Mouse (Mus musculus): ENCODE data around the gene Srebf1. TPM values are rescaled to one million over a fixed set of nuclear protein-coding genes. Genes with fewer than 3 reads are reported as not detected.
A peak's percentile ranks its signal among the peaks of the same experiment; 100 is the strongest.

Srebf1 gene
- polyA plus RNA-seq, 1 experiment from 2014 or later: 64.5 TPM

- Histone ChIP-seq H3K4me3 (no peak overlapping the region), H3K9ac (no peak overlapping the region; the same call in 1 of the 2 replicates), H3K9me3 (no peaks in the 10 kb centered on the region), H3K4me1 (peaks cover 28% of the 10 kb centered on the region), H3K36me3 (peaks cover 24% of the 10 kb centered on the region), H3K27ac (peak overlapping the region; percentile 23; the same call in 1 of the 2 replicates), H3K4me2 (replicated peaks) (no peak overlapping the region), H3K27me3 (no peaks in the 10 kb centered on the region)
- no peak for ATAC-seq (ENCODE audit: low FRiP score, low read depth)
- 40% methylated on average over 4 of the region's 4 CpGs for WGBS
Observed at GRCm38 (mm10) chr11:60231951-60232350, 9.6 kb upstream of the Srebf1 start.

- Histone ChIP-seq H3K27me3 (no peaks in the 10 kb centered on the region), H3K27ac (no peak overlapping the region), H3K4me1 (peaks cover 28% of the 10 kb centered on the region), H3K4me3 (no peak overlapping the region), H3K36me3 (peaks cover 20% of the 10 kb centered on the region), H3K9me3 (no peaks in the 10 kb centered on the region), H3K4me2 (replicated peaks) (no peak overlapping the region), H3K9ac (no peak overlapping the region)
- 71% methylated on average over 3 of the region's 3 CpGs for WGBS
- ATAC-seq (ENCODE audit: low FRiP score, low read depth): no peak
Observed at GRCm38 (mm10) chr11:60231326-60231725, 8.9 kb upstream of the Srebf1 start.

GRCm38 (mm10) chr11:60230512-60230911 lies 8.1 kb upstream of the Srebf1 start:
- Histone ChIP-seq H3K4me1 (peaks cover 30% of the 10 kb centered on the region), H3K4me2 (replicated peaks) (no peak overlapping the region), H3K9me3 (no peaks in the 10 kb centered on the region), H3K4me3 (no peak overlapping the region), H3K27ac (no peak overlapping the region), H3K36me3 (peaks cover 20% of the 10 kb centered on the region), H3K9ac (no peak overlapping the region), H3K27me3 (no peaks in the 10 kb centered on the region)
- 88% methylated on average over 7 of the region's 7 CpGs for WGBS
- peak; percentile 30; the same call in 1 of the 2 replicates for ATAC-seq (ENCODE audit: low FRiP score, low read depth)

GRCm38 (mm10) chr11:60229821-60230220 lies 7.4 kb upstream of the Srebf1 start:
- no peak overlapping the region for H3K4me3 ChIP-seq
- no peaks in the 10 kb centered on the region for H3K9me3 ChIP-seq
- 74% methylated on average over 13 of the region's 13 CpGs for WGBS
- H3K4me2 ChIP-seq (replicated peaks): no peak overlapping the region
- no peak overlapping the region for H3K27ac ChIP-seq
- no peak overlapping the region for H3K9ac ChIP-seq
- no peak for ATAC-seq (ENCODE audit: low FRiP score, low read depth)
- H3K27me3 ChIP-seq: no peaks in the 10 kb centered on the region
- H3K36me3 ChIP-seq: peaks cover 17% of the 10 kb centered on the region
- peaks cover 30% of the 10 kb centered on the region for H3K4me1 ChIP-seq

GRCm38 (mm10) chr11:60228525-60228924 lies 6.1 kb upstream of the Srebf1 start:
- 58% methylated on average over 3 of the region's 3 CpGs for WGBS
- no peak for ATAC-seq (ENCODE audit: low FRiP score, low read depth)
- Histone ChIP-seq H3K36me3 (peaks cover 17% of the 10 kb centered on the region), H3K9me3 (no peaks in the 10 kb centered on the region), H3K27ac (no peak overlapping the region), H3K27me3 (no peaks in the 10 kb centered on the region), H3K4me1 (peaks cover 29% of the 10 kb centered on the region), H3K9ac (no peak overlapping the region), H3K4me3 (no peak overlapping the region), H3K4me2 (replicated peaks) (no peak overlapping the region)

- 73% methylated on average over 1 of the region's 1 CpGs for WGBS
Observed at GRCm38 (mm10) chr11:60225874-60226273, 3.5 kb upstream of the Srebf1 start.

GRCm38 (mm10) chr11:60224676-60225075 lies 2.3 kb upstream of the Srebf1 start:
- Histone ChIP-seq H3K4me1 (peaks cover 24% of the 10 kb centered on the region), H3K27ac (no peak overlapping the region), H3K36me3 (peaks cover 12% of the 10 kb centered on the region), H3K9me3 (no peaks in the 10 kb centered on the region), H3K4me3 (no peak overlapping the region), H3K4me2 (replicated peaks) (no peak overlapping the region), H3K27me3 (no peaks in the 10 kb centered on the region), H3K9ac (no peak overlapping the region)
- 52% methylated on average over 4 of the region's 4 CpGs for WGBS
- no peak for ATAC-seq (ENCODE audit: low FRiP score, low read depth)

More at GRCm38 (mm10) chr11:60225874-60226273, 3.5 kb upstream of the Srebf1 start:
- Histone ChIP-seq H3K9ac (no peak overlapping the region), H3K27ac (no peak overlapping the region), H3K36me3 (peaks cover 17% of the 10 kb centered on the region), H3K4me3 (no peak overlapping the region), H3K27me3 (no peaks in the 10 kb centered on the region), H3K4me1 (peaks cover 27% of the 10 kb centered on the region), H3K4me2 (replicated peaks) (no peak overlapping the region), H3K9me3 (no peaks in the 10 kb centered on the region)
- no peak for ATAC-seq (ENCODE audit: low FRiP score, low read depth)

GRCm38 (mm10) chr11:60222085-60222468 lies 304 bp downstream of the Srebf1 start:
- peak overlapping the region; percentile 80 for H3K4me2 ChIP-seq (replicated peaks)
- no peak for ATAC-seq (ENCODE audit: low FRiP score, low read depth)
- WGBS: 45% methylated on average over 3 of the region's 3 CpGs
- no peaks in the 10 kb centered on the region for H3K27me3 ChIP-seq
- H3K9ac ChIP-seq: no peak overlapping the region
- H3K4me1 ChIP-seq: peaks cover 38% of the 10 kb centered on the region
- H3K27ac ChIP-seq: no peak overlapping the region
- peak overlapping the region; percentile 43 for H3K4me3 ChIP-seq
- H3K9me3 ChIP-seq: no peaks in the 10 kb centered on the region
- peaks cover 15% of the 10 kb centered on the region; the same call in 1 of the 2 replicates for H3K36me3 ChIP-seq

GRCm38 (mm10) chr11:60221425-60221824 lies 956 bp downstream of the Srebf1 start:
- Histone ChIP-seq H3K4me2 (replicated peaks) (0 out of 2 replicates have a peak overlapping the region, but pooled peaks have one; percentile 80), H3K4me1 (peaks cover 44% of the 10 kb centered on the region), H3K27me3 (no peaks in the 10 kb centered on the region), H3K27ac (no peak overlapping the region), H3K36me3 (peaks cover 15% of the 10 kb centered on the region; the same call in 1 of the 2 replicates), H3K9ac (no peak overlapping the region), H3K9me3 (no peaks in the 10 kb centered on the region), H3K4me3 (no peak overlapping the region)
- 75% methylated on average over 6 of the region's 6 CpGs for WGBS
- no peak for ATAC-seq (ENCODE audit: low FRiP score, low read depth)

GRCm38 (mm10) chr11:60220291-60220804 lies 2.0 kb downstream of the Srebf1 start:
- under 1% methylated on average over 46 of the region's 46 CpGs for WGBS
- Histone ChIP-seq H3K27ac (peak overlapping the region; percentile 73), H3K36me3 (peaks cover 22% of the 10 kb centered on the region), H3K4me1 (peaks cover 50% of the 10 kb centered on the region), H3K4me2 (replicated peaks) (peak overlapping the region; percentile 86), H3K9me3 (no peaks in the 10 kb centered on the region), H3K4me3 (peak overlapping the region; percentile 69), H3K27me3 (no peaks in the 10 kb centered on the region), H3K9ac (peak overlapping the region; percentile 85)
- peak; percentile 84 for ATAC-seq (ENCODE audit: low FRiP score, low read depth)

- WGBS: 40% methylated on average over 8 of the region's 8 CpGs
- no peaks in the 10 kb centered on the region for H3K27me3 ChIP-seq
- H3K36me3 ChIP-seq: peaks cover 23% of the 10 kb centered on the region
- no peak for ATAC-seq (ENCODE audit: low FRiP score, low read depth)
- H3K4me2 ChIP-seq (replicated peaks): peak overlapping the region; percentile 86
- peaks cover 50% of the 10 kb centered on the region for H3K4me1 ChIP-seq
- H3K9me3 ChIP-seq: no peaks in the 10 kb centered on the region
- peak overlapping the region; percentile 85 for H3K9ac ChIP-seq
- peak overlapping the region; percentile 73; the same call in 1 of the 2 replicates for H3K27ac ChIP-seq
- peak overlapping the region; percentile 69 for H3K4me3 ChIP-seq
Observed at GRCm38 (mm10) chr11:60219609-60220008, 2.8 kb downstream of the Srebf1 start.

- Histone ChIP-seq H3K9ac (no peak overlapping the region), H3K27ac (no peak overlapping the region), H3K36me3 (peaks cover 23% of the 10 kb centered on the region), H3K4me1 (peaks cover 55% of the 10 kb centered on the region), H3K27me3 (no peaks in the 10 kb centered on the region), H3K9me3 (no peaks in the 10 kb centered on the region), H3K4me3 (no peak overlapping the region), H3K4me2 (replicated peaks) (no peak overlapping the region)
- WGBS: 88% methylated on average over 7 of the region's 7 CpGs
- no peak for ATAC-seq (ENCODE audit: low FRiP score, low read depth)
Observed at GRCm38 (mm10) chr11:60217467-60217866, 4.9 kb downstream of the Srebf1 start.

GRCm38 (mm10) chr11:60216671-60217070 lies 5.7 kb downstream of the Srebf1 start:
- no peak overlapping the region for H3K4me3 ChIP-seq
- ATAC-seq (ENCODE audit: low FRiP score, low read depth): no peak
- no peaks in the 10 kb centered on the region for H3K27me3 ChIP-seq
- no peaks in the 10 kb centered on the region for H3K9me3 ChIP-seq
- H3K4me2 ChIP-seq (replicated peaks): no peak overlapping the region
- H3K9ac ChIP-seq: no peak overlapping the region
- H3K4me1 ChIP-seq: peaks cover 57% of the 10 kb centered on the region
- H3K27ac ChIP-seq: 0 out of 2 replicates have a peak overlapping the region, but pooled peaks have one; percentile 33
- WGBS: 79% methylated on average over 1 of the region's 1 CpGs
- H3K36me3 ChIP-seq: peaks cover 23% of the 10 kb centered on the region
